Mouse (Mus musculus) mouse embryonic stem cell (cell line): ENCODE results near the gene Myom3.

Source experiments
- in situ Hi-C, 2 experiments: fragments of 300-500 bp; cut with MboI; formaldehyde crosslinking; loops; 1 replicate in 1 of 2; 3 replicates in 1 of 2; pipeline ENCODE4 v1.14.3; 2019 to 2020; ENCODE audit warnings: low sequenced_read_pairs in 2 of 2, low pct_unique_long_range_greater_than_20kb in 1 of 2, mixed read lengths in 1 of 2; ENCODE audit not compliant: unreplicated experiment in 1 of 2

The Myom3 gene

GRCm38 (mm10) chr4:135752779-135753164 is 6.7 kb upstream of the Myom3 start:
- in situ Hi-C loops: no loop called here

GRCm38 (mm10) chr4:135758331-135758730 is 1.2 kb upstream of the Myom3 start:
- in situ Hi-C loops: no loop called here

- in situ Hi-C loops: no loop called here
These were observed 690 bp upstream of the Myom3 start for GRCm38 (mm10) chr4:135758825-135759224.

DNA sequence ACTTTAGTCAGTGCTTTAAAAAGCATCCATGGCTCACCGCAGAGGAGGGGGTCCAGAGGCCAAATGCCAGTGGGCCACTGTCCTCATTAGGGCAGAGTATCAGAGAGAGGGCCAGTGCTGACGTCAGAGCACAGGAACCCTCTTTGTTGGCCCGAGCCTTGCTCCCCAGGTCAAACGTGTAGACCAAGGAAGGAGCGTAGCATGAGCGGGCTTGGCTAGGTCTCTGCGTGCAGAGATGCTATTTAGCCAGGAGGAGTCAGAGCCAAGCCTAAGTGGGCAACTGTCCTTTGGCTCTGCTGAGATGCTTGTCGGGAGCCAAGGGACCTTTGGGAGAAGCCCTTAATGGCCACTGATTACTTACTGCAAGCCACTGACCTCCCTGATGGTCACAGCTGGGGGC is 1.5 kb downstream of the Myom3 start:
- in situ Hi-C loops: no loop called here

- in situ Hi-C loops: no loop called here
These were observed 2.1 kb downstream of the Myom3 start for GRCm38 (mm10) chr4:135761569-135761968.

GRCm38 (mm10) chr4:135762251-135762906 is 2.9 kb downstream of the Myom3 start:
- in situ Hi-C loops: no loop called here

- in situ Hi-C loops: no loop called here
These were observed 5.2 kb downstream of the Myom3 start for GRCm38 (mm10) chr4:135764700-135765099.

DNA sequence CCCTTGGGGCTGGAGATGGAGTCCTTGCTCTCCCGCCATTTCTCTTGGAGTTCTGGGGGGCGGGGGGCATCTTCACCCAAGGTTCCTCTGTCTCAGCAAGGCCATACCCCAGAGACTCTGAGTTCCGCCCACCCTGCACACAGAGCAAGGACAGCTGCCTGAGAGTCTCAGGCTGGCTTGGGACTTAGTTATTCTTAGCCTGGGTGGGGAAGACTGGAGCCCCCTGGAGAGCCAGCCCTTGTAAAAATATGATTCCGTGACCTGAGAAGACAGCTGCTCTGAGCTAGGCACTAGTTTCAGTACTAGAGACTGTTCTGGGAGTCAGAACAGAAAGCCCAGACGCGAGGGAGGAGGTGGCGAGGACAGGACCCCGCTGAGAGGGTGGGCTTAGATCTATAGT is 6.2 kb downstream of the Myom3 start:
- in situ Hi-C loops: no loop called here

DNA sequence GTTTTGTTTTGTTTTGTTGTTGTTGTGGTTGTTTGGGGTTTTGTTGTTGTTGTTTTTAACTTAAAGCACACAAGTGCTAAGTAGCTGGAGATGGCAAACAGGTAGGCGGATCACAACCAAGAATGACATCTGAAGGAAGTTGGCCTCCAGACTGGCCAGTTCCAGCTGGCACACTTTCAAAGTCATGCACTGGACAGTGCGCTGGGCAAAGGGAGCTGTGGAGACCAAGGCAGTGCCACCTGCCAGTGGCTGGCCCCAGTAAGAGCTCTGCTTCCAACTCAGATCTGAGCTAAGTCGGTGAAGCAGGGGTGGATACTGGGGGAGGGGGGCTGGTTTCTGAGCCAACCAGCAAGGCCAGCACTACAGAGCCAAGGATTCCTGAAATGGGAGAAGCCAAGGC is 7.5 kb downstream of the Myom3 start:
- in situ Hi-C loops: no loop called here

DNA sequence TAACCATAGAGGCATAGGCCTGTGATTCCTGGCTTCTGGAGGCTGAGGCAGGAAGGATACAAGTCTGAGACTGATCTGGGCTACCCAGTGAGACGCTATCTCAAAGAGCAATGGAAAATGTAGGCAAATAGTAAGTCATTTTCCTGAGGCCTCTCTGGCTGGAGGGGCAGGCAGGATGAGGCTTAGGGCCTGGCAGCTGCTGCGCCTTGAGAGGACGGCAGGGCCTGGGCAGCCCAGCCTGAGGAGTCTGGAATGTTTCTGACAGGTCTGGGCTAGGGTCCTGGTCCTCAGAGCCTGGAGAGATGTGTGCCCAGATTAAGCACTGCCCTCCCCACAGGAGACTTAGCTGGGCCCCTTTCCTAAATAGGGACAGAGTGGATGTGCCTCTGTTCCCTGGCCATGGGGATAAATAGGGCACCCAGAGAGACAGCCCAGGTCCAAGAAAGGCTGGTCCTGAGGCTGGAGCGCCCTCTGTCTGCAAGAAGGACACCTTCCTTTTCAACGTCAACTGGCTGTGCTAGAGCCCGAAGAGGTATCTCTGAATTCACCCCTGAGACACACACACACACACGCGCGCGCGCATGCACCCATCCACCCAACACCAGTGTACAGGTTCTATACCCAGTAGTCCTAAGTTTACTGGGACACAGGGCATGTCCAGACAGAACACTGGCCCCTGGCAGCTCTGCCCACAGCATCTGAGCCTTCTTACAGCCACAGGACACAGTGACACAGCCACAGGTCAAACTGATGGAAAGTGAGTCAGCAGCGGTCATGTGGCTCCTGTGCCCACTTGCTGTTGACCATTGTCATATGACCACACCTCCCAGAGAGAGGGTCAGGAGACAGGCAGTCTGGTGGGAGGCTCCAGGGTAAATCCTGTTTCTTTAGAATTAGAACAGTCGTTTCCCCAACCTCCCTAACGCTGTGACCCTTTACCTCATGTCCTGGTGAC is 9.3 kb downstream of the Myom3 start:
- in situ Hi-C loops: no loop called here

- in situ Hi-C loops: no loop called here
These were observed 11.2 kb downstream of the Myom3 start for GRCm38 (mm10) chr4:135770611-135771305.

- in situ Hi-C loops: no loop called here
These were observed 12.1 kb downstream of the Myom3 start for GRCm38 (mm10) chr4:135771592-135771991.

- in situ Hi-C loops: no loop called here
These were observed 13.2 kb downstream of the Myom3 start for GRCm38 (mm10) chr4:135772671-135773070.

DNA sequence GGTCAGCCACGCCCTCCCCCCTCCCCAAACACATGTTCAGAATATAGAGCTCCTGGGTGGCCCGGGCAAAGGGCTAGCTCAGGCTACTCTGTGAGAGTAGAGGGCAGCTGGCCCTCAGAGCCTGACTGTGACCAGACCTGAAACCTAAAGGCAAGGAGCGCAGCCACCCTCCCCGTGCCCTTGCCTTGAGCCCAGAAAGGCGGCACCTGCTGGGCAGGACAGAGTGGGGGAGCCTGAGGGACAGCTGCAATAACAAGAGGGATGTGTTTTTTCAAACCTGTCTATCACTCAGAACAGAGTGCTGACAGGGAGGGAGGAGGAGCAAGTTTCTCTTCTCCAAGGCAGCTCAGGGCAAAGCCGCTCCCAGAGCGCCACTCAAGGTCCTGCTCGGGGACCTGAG is 15.0 kb downstream of the Myom3 start:
- in situ Hi-C loops: no loop called here

DNA sequence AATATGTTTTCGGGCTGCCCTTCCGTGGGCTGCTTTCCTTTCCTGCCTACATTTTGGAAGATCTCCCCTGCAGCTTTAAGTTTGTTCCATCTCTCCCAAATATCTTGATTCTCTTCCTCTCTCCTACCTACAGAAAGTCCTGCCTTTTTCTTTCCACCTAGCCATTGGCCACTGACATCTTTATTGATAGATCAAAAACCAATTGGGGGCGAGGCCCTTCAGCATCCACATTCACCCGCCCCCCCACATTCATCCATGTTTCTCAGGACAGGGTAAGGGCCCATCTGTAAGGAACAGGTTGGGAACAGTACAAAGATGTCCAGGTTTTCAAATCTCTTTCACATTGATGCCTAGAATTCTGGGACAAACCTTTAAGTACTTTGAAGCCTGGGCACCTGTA is 17.3 kb downstream of the Myom3 start:
- in situ Hi-C loops: no loop called here

DNA sequence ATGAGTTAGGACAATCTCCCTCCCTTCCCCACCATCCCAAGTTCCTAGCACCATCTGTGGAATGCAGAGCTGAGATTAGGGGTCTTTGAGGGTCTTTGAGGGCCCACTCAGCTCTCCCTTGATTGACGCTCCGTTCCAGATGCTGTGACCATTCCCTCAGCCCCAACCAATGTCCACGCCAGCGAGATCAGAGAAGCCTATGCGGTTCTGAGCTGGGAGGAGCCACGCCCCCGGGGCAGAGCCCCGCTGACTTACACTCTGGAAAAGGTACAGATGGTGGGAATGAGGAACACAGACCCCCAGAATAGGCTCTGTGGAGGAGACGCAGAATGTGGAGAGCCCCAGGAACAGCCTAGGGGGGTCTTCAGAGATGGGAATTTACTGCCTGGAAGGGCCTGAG is 20.1 kb downstream of the Myom3 start:
- in situ Hi-C loops: no loop called here

GRCm38 (mm10) chr4:135780255-135780654 is 20.7 kb downstream of the Myom3 start:
- in situ Hi-C loops: no loop called here

DNA sequence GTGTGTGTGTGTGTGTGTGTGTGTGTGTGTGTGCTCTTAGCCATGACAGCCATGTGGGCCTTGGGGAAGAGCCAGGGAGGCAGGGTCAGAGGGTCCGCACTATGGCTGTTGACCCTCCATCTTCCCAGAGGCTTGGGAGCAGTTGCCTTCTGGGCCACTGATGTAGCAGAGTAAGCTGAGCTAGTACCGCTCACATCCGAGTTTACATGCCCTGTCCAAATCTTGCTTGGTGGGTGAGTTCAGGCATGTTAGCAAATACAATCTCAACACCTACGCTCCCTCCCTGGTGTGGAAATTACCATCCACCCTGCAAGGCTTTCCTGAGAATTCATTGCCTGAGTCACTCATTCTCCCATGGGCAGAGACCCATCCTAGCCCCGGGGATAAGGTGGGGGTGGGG is 21.8 kb downstream of the Myom3 start:
- in situ Hi-C loops: no loop called here

GRCm38 (mm10) chr4:135786581-135786980 is 27.1 kb downstream of the Myom3 start:
- in situ Hi-C loops: no loop called here
